20 mouse cellular contexts compared by ENCODE assay signal in the genomic region with DNA sequence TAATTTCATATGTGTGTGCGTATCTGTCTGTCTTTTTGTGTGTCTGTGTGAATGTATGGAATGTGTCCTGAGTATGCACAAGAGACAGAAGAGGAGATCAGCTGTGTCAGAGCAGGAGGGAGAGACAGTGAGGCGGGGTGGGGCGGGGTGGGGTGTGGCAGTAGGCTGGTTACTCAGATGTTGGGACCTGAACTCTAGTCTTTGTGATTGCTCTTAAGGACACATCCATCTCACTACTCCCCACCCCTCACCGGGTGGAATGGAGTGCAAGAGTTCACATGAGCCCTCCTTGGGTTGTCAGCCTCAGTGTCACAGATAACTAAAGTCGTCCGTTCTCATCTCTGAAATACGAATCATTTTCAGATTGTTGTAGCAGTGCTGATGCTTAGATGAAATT. TPM values are rescaled to one million over a fixed set of nuclear protein-coding genes. Genes with fewer than 3 reads are reported as not detected.
DNase-seq lines count a peak whose midpoint lies in the region; ATAC-seq and TF ChIP-seq lines count a peak whose summit lies in the region.
"Had no signal": no experiment of that assay in that cellular context is flagged by ENCODE, and none has a peak within 500 bp of the region (broad histone marks: within the 10 kb centered on the region; RNA-seq: fewer than 3 reads in every experiment).

No protein-coding gene starts in this region.

- WGBS in kidney, postnatal 0 days, result 80% methylated on average over 7 of the region's 7 CpGs
- 57% methylated on average over 7 of the region's 7 CpGs for WGBS in liver, embryonic 14.5 days (ENCODE audit: insufficient replicate concordance)
- WGBS in stomach, embryonic 16.5 days, result 76% methylated on average over 7 of the region's 7 CpGs

- H3K9ac ChIP-seq in kidney, postnatal 0 days (ENCODE audit: low read depth, low read length), result no peak overlapping the region
- H3K9ac ChIP-seq in liver, embryonic 14.5 days (replicated peaks), result no peak overlapping the region
- no peak overlapping the region for H3K9ac ChIP-seq in stomach, embryonic 16.5 days (ENCODE audit: low read length)
- H3K9ac ChIP-seq: hindbrain, embryonic 15.5 days; lung, embryonic 14.5 days; midbrain, embryonic 12.5 days; neural tube, embryonic 12.5 days had no signal

- H3K4me1 ChIP-seq in erythroblast, embryonic 14.5 days (ENCODE audit: control insufficient read depth), result peaks cover 8% of the 10 kb centered on the region
- H3K4me1 ChIP-seq in kidney, postnatal 0 days (replicated peaks; ENCODE audit: insufficient read depth, low read length), result no peaks in the 10 kb centered on the region; the same call in 1 of the 2 replicates
- H3K4me1 ChIP-seq in liver, embryonic 14.5 days (replicated peaks; ENCODE audit: control insufficient read depth in 2 of 2, insufficient read depth in 2 of 2, low read length in 1 of 2), result peaks cover 8% of the 10 kb centered on the region in 2 experiments
- H3K4me1 ChIP-seq in stomach, embryonic 16.5 days (ENCODE audit: control insufficient read depth, insufficient read depth, low read length), result no peaks in the 10 kb centered on the region
- H3K4me1 ChIP-seq: forebrain, embryonic 10.5 days; midbrain, embryonic 12.5 days had no signal

- no peaks in the 10 kb centered on the region for H3K27me3 ChIP-seq in erythroblast, embryonic 14.5 days (ENCODE audit: control insufficient read depth)
- no peaks in the 10 kb centered on the region for H3K27me3 ChIP-seq in kidney, postnatal 0 days (ENCODE audit: insufficient read depth, low read length)
- no peaks in the 10 kb centered on the region for H3K27me3 ChIP-seq in liver, embryonic 14.5 days (ENCODE audit: control insufficient read depth, insufficient read depth, low read length)
- no peaks in the 10 kb centered on the region for H3K27me3 ChIP-seq in stomach, embryonic 16.5 days (ENCODE audit: control insufficient read depth, insufficient read depth, low read length)
- H3K27me3 ChIP-seq: hindbrain, embryonic 15.5 days; midbrain, embryonic 12.5 days; neural tube, embryonic 12.5 days had no signal

- no peaks in the 10 kb centered on the region for H3K9me3 ChIP-seq in erythroblast, embryonic 14.5 days (ENCODE audit: control insufficient read depth, low read length)
- H3K9me3 ChIP-seq in kidney, postnatal 0 days (replicated peaks; ENCODE audit: low read length), result no peaks in the 10 kb centered on the region
- no peaks in the 10 kb centered on the region for H3K9me3 ChIP-seq in liver, embryonic 14.5 days (ENCODE audit: control insufficient read depth, low read length)
- H3K9me3 ChIP-seq in stomach, embryonic 16.5 days (replicated peaks; ENCODE audit: control insufficient read depth, low read length), result no peaks in the 10 kb centered on the region
- H3K9me3 ChIP-seq: forebrain, embryonic 10.5 days; hindbrain, embryonic 15.5 days; midbrain, embryonic 12.5 days; neural tube, embryonic 12.5 days had no signal

- peak overlapping the region; percentile 41 for H3K4me3 ChIP-seq in erythroblast, embryonic 14.5 days (replicated peaks)
- no peak overlapping the region for H3K4me3 ChIP-seq in kidney, postnatal 0 days (replicated peaks; ENCODE audit: low read depth, low read length)
- peak overlapping the region; percentile 31 to 42 for H3K4me3 ChIP-seq in liver, embryonic 14.5 days (ENCODE audit: insufficient read depth in 1 of 2, low read depth in 2 of 2, low read length in 2 of 2)
- no peak overlapping the region for H3K4me3 ChIP-seq in stomach, embryonic 16.5 days (replicated peaks; ENCODE audit: low read length)
- H3K4me3 ChIP-seq: forebrain, embryonic 10.5 days; hindbrain, embryonic 15.5 days; midbrain, embryonic 12.5 days; neural tube, embryonic 12.5 days had no signal

- DNase-seq in kidney, postnatal 0 days (ENCODE audit: low spot score), result no peak
- no peak for DNase-seq in kidney, postnatal 4 days
- no peak for DNase-seq in liver, embryonic 14.5 days (ENCODE audit: low read depth in 3 of 3, low spot score in 3 of 3)
- DNase-seq in gastrocnemius, postnatal 14 days, result no peak
- no peak for DNase-seq in gastrocnemius, postnatal 25 days
- DNase-seq: adrenal gland, adult 8-10 months; cerebellum, postnatal 10 days; heart, postnatal 14 days; lung, embryonic 14.5 days; right cerebral cortex, postnatal 4 days; thymus, adult 18-20 months; thymus, postnatal 4 days had no signal

- no peaks in the 10 kb centered on the region; the same call in 1 of the 2 replicates for H3K36me3 ChIP-seq in erythroblast, embryonic 14.5 days (ENCODE audit: control insufficient read depth)
- no peaks in the 10 kb centered on the region for H3K36me3 ChIP-seq in kidney, postnatal 0 days (ENCODE audit: insufficient read depth, low read length)
- H3K36me3 ChIP-seq in liver, embryonic 14.5 days (replicated peaks; ENCODE audit: control insufficient read depth, insufficient read depth, low read depth), result no peaks in the 10 kb centered on the region
- H3K36me3 ChIP-seq in stomach, embryonic 16.5 days (ENCODE audit: control insufficient read depth, insufficient read depth, low read length), result no peaks in the 10 kb centered on the region

- intact Hi-C loops in gastrocnemius, postnatal 14 days (cut with DNase I; ENCODE audit: low total_unique reads), result no loop called here

- H3K27ac ChIP-seq in kidney, postnatal 0 days, result peak overlapping the region; percentile 79; the same call in 1 of the 2 replicates
- no peak overlapping the region for H3K27ac ChIP-seq in liver, embryonic 14.5 days
- H3K27ac ChIP-seq in stomach, embryonic 16.5 days (ENCODE audit: low read length), result peak overlapping the region; percentile 59
- H3K27ac ChIP-seq: forebrain, embryonic 10.5 days; hindbrain, embryonic 15.5 days; midbrain, embryonic 12.5 days; neural tube, embryonic 12.5 days had no signal

- no peak for TF ChIP-seq EP300 in liver, embryonic 14.5 days (IDR thresholded peaks at IDR 0.05; ENCODE audit: low read depth)

- H3K4me2 ChIP-seq in kidney, postnatal 0 days (ENCODE audit: low read length), result peak overlapping the region; percentile 28; the same call in 1 of the 2 replicates
- peak overlapping the region; percentile 42 for H3K4me2 ChIP-seq in liver, embryonic 14.5 days (ENCODE audit: low read depth)
- H3K4me2 ChIP-seq in stomach, embryonic 16.5 days (ENCODE audit: low read depth, low read length), result no peak overlapping the region
- H3K4me2 ChIP-seq: heart, embryonic 11.5 days; hindbrain, embryonic 15.5 days; lung, embryonic 14.5 days; midbrain, embryonic 12.5 days; neural tube, embryonic 12.5 days had no signal

- TF ChIP-seq CTCF in kidney, postnatal 0 days (IDR thresholded peaks at IDR 0.05; ENCODE audit: low read depth), result no peak
- TF ChIP-seq CTCF in liver, embryonic 14.5 days (IDR thresholded peaks at IDR 0.05; ENCODE audit: low read depth), result no peak

- ATAC-seq in erythroblast, adult 5-6 weeks (replicated peaks; ENCODE audit: low FRiP score, poor library complexity, severe bottlenecking), result no peak
- ATAC-seq in kidney, postnatal 0 days (replicated peaks; ENCODE audit: low FRiP score, low read depth), result no peak
- ATAC-seq in liver, embryonic 14.5 days (ENCODE audit: insufficient read depth), result 0 out of 2 replicates have a peak, but pooled peaks have one; percentile 24
- ATAC-seq in stomach, embryonic 16.5 days (ENCODE audit: insufficient read depth, low FRiP score), result peak; percentile 56

RNA-seq across cellular contexts. Expression of gene Rufy3, which starts 29.3 kb away (rescaled TPM):
- 0.05 and 0.07 TPM in 2 replicates for polyA plus RNA-seq in erythroblast, embryonic 14.5 days (2012)
- 2.9 and 3.6 TPM in 2 replicates for total RNA-seq in erythroblast, adult 5-6 weeks (2015; ENCODE audit: low replicate concordance)
- total RNA-seq in erythroblast, adult 5-6 weeks (2017; ENCODE audit: low replicate concordance), result 3.7 and 6.7 TPM in 2 replicates
- 17.9 and 18.8 TPM in 2 replicates for polyA plus RNA-seq in kidney, postnatal 0 days (2015; fragmentation: Nextera tagmentation; extraction: Ambion mirVana)
- polyA plus RNA-seq in liver, embryonic 14.5 days (2012; rRNA removed), result 2.8 and 4.1 TPM in 2 replicates
- polyA plus RNA-seq in liver, embryonic 14.5 days (2014; fragmentation: Nextera tagmentation; extraction: Ambion mirVana), result 2.9 and 3.5 TPM in 2 replicates
- polyA plus RNA-seq in stomach, embryonic 16.5 days (2015; fragmentation: Nextera tagmentation; extraction: Ambion mirVana), result 10.9 and 13.5 TPM in 2 replicates
- total RNA-seq in gastrocnemius, postnatal 14 days (2021), result 1 to 10 TPM; 7.0 to 8.4 TPM
- 1 to 10 TPM; 6.8 to 8.4 TPM for total RNA-seq in gastrocnemius, postnatal 25 days (2021)

RNA-seq across cellular contexts. Expression of gene Utp3, which starts 39.9 kb away (rescaled TPM):
- polyA plus RNA-seq in erythroblast, embryonic 14.5 days (2012), result 4.7 and 6.2 TPM in 2 replicates
- total RNA-seq in erythroblast, adult 5-6 weeks (2015; ENCODE audit: low replicate concordance), result 10.6 and 20.5 TPM in 2 replicates
- 10.9 and 11.8 TPM in 2 replicates for total RNA-seq in erythroblast, adult 5-6 weeks (2017; ENCODE audit: low replicate concordance)
- polyA plus RNA-seq in kidney, postnatal 0 days (2015; fragmentation: Nextera tagmentation; extraction: Ambion mirVana), result 53.4 and 58.9 TPM in 2 replicates
- polyA plus RNA-seq in liver, embryonic 14.5 days (2012; rRNA removed), result 10.1 and 24.6 TPM in 2 replicates
- polyA plus RNA-seq in liver, embryonic 14.5 days (2014; fragmentation: Nextera tagmentation; extraction: Ambion mirVana), result 25.5 and 27.2 TPM in 2 replicates
- polyA plus RNA-seq in stomach, embryonic 16.5 days (2015; fragmentation: Nextera tagmentation; extraction: Ambion mirVana), result 59.8 and 67.0 TPM in 2 replicates
- 10 to 100 TPM; 22.5 to 23.4 TPM for total RNA-seq in gastrocnemius, postnatal 14 days (2021)
- total RNA-seq in gastrocnemius, postnatal 25 days (2021), result 10 to 100 TPM; 21.7 to 22.5 TPM

Comparison
In these comparisons a context has a peak if more than half of its experiments do, and no peak if none do; other contexts are left out.
1. H3K4me3 ChIP-seq: peak in erythroblast, embryonic 14.5 days (single experiment) and liver, embryonic 14.5 days (2 of 2); none in kidney, postnatal 0 days (single experiment) and stomach, embryonic 16.5 days (single experiment).
2. ATAC-seq: peak in liver, embryonic 14.5 days (single experiment) and stomach, embryonic 16.5 days (single experiment); none in erythroblast, adult 5-6 weeks (single experiment) and kidney, postnatal 0 days (single experiment).